Mouse (Mus musculus) ES-Bruce4 (cell line): Measurements from ENCODE around the gene Ttc7. TPM values are rescaled to one million over a fixed set of nuclear protein-coding genes. Genes with fewer than 3 reads are reported as not detected.

Source experiments
- H3K27ac ChIP-seq: 2 replicates; pipeline ENCODE4 v1.5.1; 2012; ENCODE audit warnings: low read length, inconsistent platforms; ENCODE audit not compliant: insufficient read depth
- H3K27me3 ChIP-seq: 2 replicates; pipeline ENCODE4 v1.6.1; 2012; ENCODE audit warnings: mild to moderate bottlenecking, low read length, inconsistent platforms; ENCODE audit not compliant: control insufficient read depth, poor library complexity, insufficient read depth, severe bottlenecking
- H3K36me3 ChIP-seq: 2 replicates; pipeline ENCODE4 v1.6.1; 2012; ENCODE audit warnings: inconsistent platforms, mild to moderate bottlenecking, low read length, moderate library complexity; ENCODE audit not compliant: control insufficient read depth, poor library complexity, insufficient read depth, severe bottlenecking
- H3K4me1 ChIP-seq: one replicate; pipeline ENCODE4 v1.8.1; 2011; ENCODE audit warnings: low read length; ENCODE audit not compliant: control insufficient read depth, insufficient read depth
- H3K4me3 ChIP-seq: 2 replicates; pipeline ENCODE4 v1.5.1; 2011; ENCODE audit warnings: low read depth, mild to moderate bottlenecking, low read length
- H3K9ac ChIP-seq: 2 replicates; pipeline ENCODE4 v1.6.1; 2012; ENCODE audit warnings: low read depth, mild to moderate bottlenecking, inconsistent platforms; ENCODE audit not compliant: poor library complexity, severe bottlenecking
- H3K9me3 ChIP-seq: replicated peaks from 2 replicates; pipeline ENCODE4 v1.6.1; 2012; ENCODE audit warnings: mild to moderate bottlenecking, low read length, inconsistent platforms; ENCODE audit not compliant: control insufficient read depth, poor library complexity, insufficient read depth, severe bottlenecking
- CTCF ChIP-seq: IDR thresholded peaks from one replicate; pipeline ENCODE4 v1.8.1; 2011; ENCODE audit warnings: low read depth, low read length
- EP300 ChIP-seq: IDR thresholded peaks from 2 replicates; pipeline ENCODE4 v1.6.1; 2011; ENCODE audit warnings: low read depth, low read length; ENCODE audit not compliant: insufficient read depth
- POLR2A ChIP-seq: IDR thresholded peaks from one replicate; pipeline ENCODE4 v1.8.1; 2011; ENCODE audit warnings: low read length; ENCODE audit not compliant: insufficient read depth
- polyA plus RNA-seq: library from polyadenylated mRNA; stranded (reverse); fragments of >200 nt; gene quantifications from 2 replicates; pipeline ENCODE4 v1.2.4, GENCODE M21; 2011; ENCODE audit warnings: low read depth; ENCODE audit not compliant: missing spikeins, insufficient read depth, insufficient read length

The Ttc7 gene
- polyA plus RNA-seq, 1 experiment: 10.7 TPM

DNA sequence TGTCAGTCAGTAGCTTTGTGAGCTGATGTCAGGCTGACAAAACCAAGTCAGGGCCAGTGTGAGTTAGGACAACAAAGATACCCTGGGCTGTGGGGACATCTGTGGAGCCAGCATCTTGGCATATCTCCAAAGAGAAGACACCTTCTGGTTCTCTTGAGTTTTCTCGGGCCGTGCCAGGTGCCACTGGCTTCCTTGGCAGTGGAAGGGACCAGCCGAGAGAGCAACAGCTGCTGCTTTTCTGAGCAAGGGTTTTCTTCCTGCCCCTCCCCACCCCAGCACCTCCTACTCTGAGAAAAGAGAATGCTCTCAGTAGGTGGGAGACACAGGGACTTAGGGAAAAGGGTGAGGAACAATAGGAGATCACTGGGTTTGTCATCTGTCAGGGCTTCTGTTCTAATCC is 78.4 kb downstream of the Ttc7 start:
- Histone ChIP-seq H3K4me1 (peaks cover 6% of the 10 kb centered on the region), H3K9me3 (no peaks in the 10 kb centered on the region), H3K27ac (no peak overlapping the region), H3K4me3 (no peak overlapping the region), H3K27me3 (no peaks in the 10 kb centered on the region), H3K36me3 (no peaks in the 10 kb centered on the region), H3K9ac (no peak overlapping the region)
- no peak for TF ChIP-seq CTCF

DNA sequence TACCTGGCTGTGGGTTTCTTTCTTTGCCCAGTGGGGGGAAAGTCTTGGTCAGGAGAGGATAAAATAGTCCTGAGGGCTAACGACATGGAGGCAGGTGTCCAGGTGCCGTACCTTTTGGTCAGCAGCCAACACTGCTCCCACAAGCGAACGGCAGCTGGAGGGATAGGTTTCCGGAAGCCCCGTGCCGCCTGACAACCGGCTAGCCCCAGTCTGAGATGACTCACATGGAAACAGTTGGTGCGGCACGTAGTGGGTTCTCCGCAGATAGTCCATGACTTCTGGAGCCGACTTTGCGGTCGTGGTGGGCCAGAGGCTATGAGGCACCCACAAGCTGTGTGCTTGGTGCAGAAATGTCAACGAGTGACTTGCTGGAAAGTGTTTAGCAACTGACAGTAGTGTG is 81.4 kb downstream of the Ttc7 start:
- H3K9ac ChIP-seq: no peak overlapping the region
- TF ChIP-seq POLR2A: no peak
- no peak for TF ChIP-seq CTCF
- no peak for TF ChIP-seq EP300
- H3K27me3 ChIP-seq: no peaks in the 10 kb centered on the region
- no peaks in the 10 kb centered on the region for H3K9me3 ChIP-seq
- no peak overlapping the region for H3K27ac ChIP-seq
- no peaks in the 10 kb centered on the region for H3K36me3 ChIP-seq
- no peak overlapping the region for H3K4me3 ChIP-seq
- peaks cover 10% of the 10 kb centered on the region for H3K4me1 ChIP-seq

DNA sequence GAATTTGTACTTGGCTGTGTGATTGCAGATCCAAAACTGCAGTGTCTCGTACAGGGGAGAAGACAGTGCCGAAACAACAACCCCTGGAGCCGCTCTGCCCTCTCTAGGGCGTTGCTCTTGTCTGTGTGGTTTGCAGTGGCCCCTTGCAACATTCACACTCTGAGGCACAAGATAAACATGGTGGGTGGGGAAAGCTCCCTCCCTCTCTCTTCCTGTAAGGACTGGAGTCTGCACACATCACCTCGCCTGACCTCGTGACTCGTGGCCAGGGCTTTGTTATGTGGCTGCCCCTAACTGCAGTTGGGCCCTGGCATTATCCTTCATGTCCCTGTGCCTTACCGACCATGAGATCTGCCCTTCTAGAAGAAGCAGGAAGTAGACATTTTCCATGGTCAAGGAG is 82.6 kb downstream of the Ttc7 start:
- H3K9ac ChIP-seq: no peak overlapping the region
- no peaks in the 10 kb centered on the region for H3K36me3 ChIP-seq
- TF ChIP-seq EP300 (no peak), POLR2A (no peak), CTCF (no peak)
- H3K9me3 ChIP-seq: no peaks in the 10 kb centered on the region
- H3K27me3 ChIP-seq: no peaks in the 10 kb centered on the region
- H3K4me1 ChIP-seq: peaks cover 10% of the 10 kb centered on the region
- H3K4me3 ChIP-seq: no peak overlapping the region
- no peak overlapping the region for H3K27ac ChIP-seq

DNA sequence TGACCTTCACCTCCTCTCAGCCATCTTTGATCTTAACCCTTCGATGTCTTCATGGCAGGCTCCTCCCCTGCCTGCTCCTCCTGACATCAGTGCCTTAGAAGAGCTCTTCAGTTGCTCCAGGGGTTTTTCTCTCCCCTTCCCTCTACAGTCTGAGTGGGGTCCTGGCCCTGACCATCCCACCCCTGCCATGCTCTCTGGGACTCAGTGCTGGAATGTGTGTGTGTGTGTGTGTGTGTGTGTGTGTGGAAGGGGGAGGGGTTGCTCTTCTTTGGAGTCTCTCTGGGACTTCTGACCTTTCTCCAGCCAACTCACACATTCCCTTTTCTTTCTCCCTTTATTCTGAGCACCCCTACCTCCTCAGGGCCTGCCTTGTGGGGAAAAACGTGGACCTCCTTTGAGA is 83.8 kb downstream of the Ttc7 start:
- Histone ChIP-seq H3K4me1 (peaks cover 10% of the 10 kb centered on the region), H3K9ac (no peak overlapping the region), H3K27me3 (no peaks in the 10 kb centered on the region), H3K4me3 (no peak overlapping the region), H3K36me3 (no peaks in the 10 kb centered on the region), H3K9me3 (no peaks in the 10 kb centered on the region), H3K27ac (no peak overlapping the region)
- no peak for TF ChIP-seq POLR2A
- no peak for TF ChIP-seq CTCF
- TF ChIP-seq EP300: peak; percentile 62; the same call in 1 of the 2 replicates

DNA sequence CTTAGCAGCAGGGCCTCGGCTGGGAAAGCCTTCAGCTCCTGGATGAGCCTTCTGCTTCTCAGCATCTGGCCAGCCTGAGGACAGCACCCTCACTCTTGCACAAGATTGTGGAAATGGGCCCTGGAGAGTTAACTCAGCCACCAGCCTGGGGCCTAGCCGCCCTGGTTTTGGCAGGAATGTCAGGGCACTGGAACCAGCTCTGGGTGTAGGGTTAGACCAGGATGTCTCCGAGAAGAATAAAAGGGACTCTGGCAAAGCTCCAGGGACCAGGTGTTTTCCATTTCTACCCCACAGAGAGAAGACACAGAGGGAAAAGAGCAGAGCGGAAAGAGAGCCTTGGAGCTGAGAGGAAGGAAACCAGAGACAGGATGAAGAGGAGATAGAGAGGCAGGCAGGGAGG is 84.5 kb downstream of the Ttc7 start:
- no peak overlapping the region for H3K4me3 ChIP-seq
- H3K27ac ChIP-seq: no peak overlapping the region
- H3K4me1 ChIP-seq: peaks cover 10% of the 10 kb centered on the region
- H3K9ac ChIP-seq: no peak overlapping the region
- TF ChIP-seq CTCF: no peak
- TF ChIP-seq EP300: no peak
- TF ChIP-seq POLR2A: no peak
- no peaks in the 10 kb centered on the region for H3K36me3 ChIP-seq
- H3K9me3 ChIP-seq: no peaks in the 10 kb centered on the region
- H3K27me3 ChIP-seq: no peaks in the 10 kb centered on the region

DNA sequence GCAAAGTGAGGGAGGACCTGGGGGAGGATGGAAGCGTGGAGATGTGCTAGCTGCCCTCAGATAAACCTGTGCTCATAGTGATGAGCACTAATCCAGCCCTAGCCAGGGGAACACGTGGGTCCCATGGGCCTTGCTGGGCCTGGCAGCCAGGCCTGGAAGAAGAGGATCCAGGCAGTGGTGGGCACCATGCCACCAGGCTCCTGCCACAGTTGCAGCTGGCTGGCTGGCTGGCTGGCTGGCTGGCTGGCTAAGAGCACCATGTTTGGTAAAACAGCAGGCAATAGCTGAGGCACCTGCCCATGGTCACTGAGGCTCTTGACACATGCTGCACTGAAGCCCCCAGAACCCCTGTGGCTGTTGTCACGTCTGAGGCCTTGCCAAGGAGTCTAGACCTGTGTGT is 85.0 kb downstream of the Ttc7 start:
- Histone ChIP-seq H3K27me3 (no peaks in the 10 kb centered on the region), H3K4me1 (peaks cover 10% of the 10 kb centered on the region), H3K36me3 (no peaks in the 10 kb centered on the region), H3K9me3 (no peaks in the 10 kb centered on the region), H3K4me3 (no peak overlapping the region), H3K9ac (no peak overlapping the region), H3K27ac (no peak overlapping the region)
- no peak for TF ChIP-seq CTCF
- TF ChIP-seq POLR2A: no peak
- TF ChIP-seq EP300: no peak

DNA sequence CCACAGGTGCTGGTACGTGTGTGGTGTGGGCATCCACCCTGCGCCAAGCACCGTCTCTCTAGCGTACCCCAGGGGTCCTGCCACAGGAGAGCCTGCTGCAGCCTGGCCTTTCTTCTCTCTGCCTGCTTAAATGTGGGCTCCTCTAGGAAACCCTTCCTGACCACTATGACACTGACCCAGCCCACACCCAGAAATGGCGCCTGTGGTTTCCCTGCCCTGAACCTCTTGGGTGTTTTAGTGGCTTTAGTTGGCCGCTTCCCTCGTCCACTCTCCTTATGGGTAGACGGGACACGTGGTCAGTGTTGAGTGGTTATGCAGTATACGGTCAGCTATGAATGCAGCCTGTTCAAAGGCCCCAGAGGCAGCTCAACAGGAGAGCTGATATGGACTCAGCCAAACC is 85.8 kb downstream of the Ttc7 start:
- Histone ChIP-seq H3K4me3 (no peak overlapping the region), H3K27me3 (no peaks in the 10 kb centered on the region), H3K9me3 (no peaks in the 10 kb centered on the region), H3K36me3 (no peaks in the 10 kb centered on the region), H3K27ac (no peak overlapping the region), H3K9ac (no peak overlapping the region), H3K4me1 (peaks cover 10% of the 10 kb centered on the region)
- TF ChIP-seq POLR2A (no peak), EP300 (no peak), CTCF (no peak)
